Mouse (Mus musculus): ENCODE data around the gene Ckb. TPM values are rescaled to one million over a fixed set of nuclear protein-coding genes. Genes with fewer than 3 reads are reported as not detected.

The Ckb gene
- polyA plus RNA-seq, 1 experiment from 2014 or later: 607 TPM

- Histone ChIP-seq H3K4me3 (replicated peaks) (no peak overlapping the region), H3K27ac (peak overlapping the region; percentile 94), H3K4me2 (no peak overlapping the region), H3K27me3 (replicated peaks) (peaks cover 28% of the 10 kb centered on the region), H3K36me3 (no peaks in the 10 kb centered on the region), H3K9ac (no peak overlapping the region), H3K4me1 (peaks cover 47% of the 10 kb centered on the region), H3K9me3 (no peaks in the 10 kb centered on the region)
- 71% methylated on average over 6 of the region's 6 CpGs for WGBS
- ATAC-seq (ENCODE audit: insufficient read depth, low FRiP score, low read depth): no peak
Measured at GRCm38 (mm10) chr12:111675797-111676580, 3.9 kb upstream of the Ckb start.

GRCm38 (mm10) chr12:111674850-111675486, 2.8 kb upstream of the Ckb start:
- Histone ChIP-seq H3K4me1 (peaks cover 50% of the 10 kb centered on the region), H3K4me2 (no peak overlapping the region), H3K27me3 (replicated peaks) (peaks cover 28% of the 10 kb centered on the region), H3K36me3 (no peaks in the 10 kb centered on the region), H3K27ac (peak overlapping the region; percentile 3; the same call in 1 of the 2 replicates), H3K9ac (no peak overlapping the region), H3K9me3 (no peaks in the 10 kb centered on the region), H3K4me3 (replicated peaks) (no peak overlapping the region)
- ATAC-seq (ENCODE audit: insufficient read depth, low FRiP score, low read depth): no peak
- WGBS: 52% methylated on average over 2 of the region's 2 CpGs

- no peak for ATAC-seq (ENCODE audit: insufficient read depth, low FRiP score, low read depth)
- Histone ChIP-seq H3K27me3 (replicated peaks) (peaks cover 28% of the 10 kb centered on the region), H3K27ac (no peak overlapping the region), H3K4me3 (replicated peaks) (peak overlapping the region; percentile 61), H3K9ac (no peak overlapping the region), H3K4me2 (peak overlapping the region; percentile 96), H3K36me3 (no peaks in the 10 kb centered on the region), H3K9me3 (no peaks in the 10 kb centered on the region), H3K4me1 (peaks cover 53% of the 10 kb centered on the region)
- WGBS: 12% methylated on average over 12 of the region's 12 CpGs
Measured at GRCm38 (mm10) chr12:111672581-111672980, 443 bp upstream of the Ckb start.

- Histone ChIP-seq H3K9me3 (no peaks in the 10 kb centered on the region), H3K4me2 (peak overlapping the region; percentile 96), H3K27ac (peak overlapping the region; percentile 44; the same call in 1 of the 2 replicates), H3K36me3 (no peaks in the 10 kb centered on the region), H3K4me1 (peaks cover 44% of the 10 kb centered on the region), H3K9ac (peak overlapping the region; percentile 61), H3K27me3 (replicated peaks) (peaks cover 28% of the 10 kb centered on the region), H3K4me3 (replicated peaks) (peak overlapping the region; percentile 61)
- no peak for ATAC-seq (ENCODE audit: insufficient read depth, low FRiP score, low read depth)
- WGBS: under 1% methylated on average over 34 of the region's 34 CpGs
Measured at GRCm38 (mm10) chr12:111671431-111671902, 671 bp downstream of the Ckb start.

GRCm38 (mm10) chr12:111670976-111671375, 1.2 kb downstream of the Ckb start:
- H3K4me2 ChIP-seq: peak overlapping the region; percentile 96
- no peak for ATAC-seq (ENCODE audit: insufficient read depth, low FRiP score, low read depth)
- peak overlapping the region; percentile 61 for H3K4me3 ChIP-seq (replicated peaks)
- no peaks in the 10 kb centered on the region for H3K36me3 ChIP-seq
- H3K9ac ChIP-seq: peak overlapping the region; percentile 61; the same call in 1 of the 2 replicates
- H3K9me3 ChIP-seq: no peaks in the 10 kb centered on the region
- 0 out of 2 replicates have a peak overlapping the region, but pooled peaks have one; percentile 11 for H3K27ac ChIP-seq
- peaks cover 48% of the 10 kb centered on the region for H3K4me1 ChIP-seq
- 2% methylated on average over 34 of the region's 35 CpGs for WGBS
- H3K27me3 ChIP-seq (replicated peaks): peaks cover 28% of the 10 kb centered on the region

- H3K4me1 ChIP-seq: peaks cover 51% of the 10 kb centered on the region
- H3K36me3 ChIP-seq: no peaks in the 10 kb centered on the region
- no peaks in the 10 kb centered on the region for H3K9me3 ChIP-seq
- H3K9ac ChIP-seq: no peak overlapping the region
- 0 out of 2 replicates have a peak overlapping the region, but pooled peaks have one; percentile 48 for H3K27ac ChIP-seq
- H3K4me3 ChIP-seq (replicated peaks): peak overlapping the region; percentile 61
- peak overlapping the region; percentile 96 for H3K4me2 ChIP-seq
- ATAC-seq (ENCODE audit: insufficient read depth, low FRiP score, low read depth): no peak
- 14% methylated on average over 29 of the region's 29 CpGs for WGBS
- peaks cover 28% of the 10 kb centered on the region for H3K27me3 ChIP-seq (replicated peaks)
Measured at GRCm38 (mm10) chr12:111670371-111670971, 1.7 kb downstream of the Ckb start.

- Histone ChIP-seq H3K4me2 (peak overlapping the region; percentile 96), H3K36me3 (no peaks in the 10 kb centered on the region), H3K9me3 (no peaks in the 10 kb centered on the region), H3K4me3 (replicated peaks) (peak overlapping the region; percentile 61), H3K27me3 (replicated peaks) (peaks cover 28% of the 10 kb centered on the region), H3K4me1 (peaks cover 56% of the 10 kb centered on the region), H3K27ac (0 out of 2 replicates have a peak overlapping the region, but pooled peaks have one; percentile 48), H3K9ac (no peak overlapping the region)
- no peak for ATAC-seq (ENCODE audit: insufficient read depth, low FRiP score, low read depth)
- 65% methylated on average over 8 of the region's 8 CpGs for WGBS
Measured at GRCm38 (mm10) chr12:111669961-111670360, 2.2 kb downstream of the Ckb start.

- Histone ChIP-seq H3K4me3 (replicated peaks) (peak overlapping the region; percentile 61), H3K36me3 (no peaks in the 10 kb centered on the region), H3K4me1 (peaks cover 58% of the 10 kb centered on the region), H3K9me3 (no peaks in the 10 kb centered on the region), H3K9ac (no peak overlapping the region), H3K27ac (peak overlapping the region; percentile 89), H3K27me3 (replicated peaks) (peaks cover 28% of the 10 kb centered on the region), H3K4me2 (peak overlapping the region; percentile 96)
- ATAC-seq (ENCODE audit: insufficient read depth, low FRiP score, low read depth): no peak
- WGBS: 54% methylated on average over 23 of the region's 23 CpGs
Measured at GRCm38 (mm10) chr12:111669000-111669788, 2.9 kb downstream of the Ckb start.

GRCm38 (mm10) chr12:111668457-111668912, 3.7 kb downstream of the Ckb start:
- Histone ChIP-seq H3K4me2 (peak overlapping the region; percentile 96), H3K9me3 (no peaks in the 10 kb centered on the region), H3K27ac (peak overlapping the region; percentile 89), H3K9ac (no peak overlapping the region), H3K27me3 (replicated peaks) (peaks cover 22% of the 10 kb centered on the region), H3K4me1 (peaks cover 64% of the 10 kb centered on the region), H3K4me3 (replicated peaks) (peak overlapping the region; percentile 61; the same call in 1 of the 2 replicates), H3K36me3 (no peaks in the 10 kb centered on the region)
- 2% methylated on average over 8 of the region's 8 CpGs for WGBS
- peak; percentile 33 for ATAC-seq (ENCODE audit: insufficient read depth, low FRiP score, low read depth)

- Histone ChIP-seq H3K9me3 (no peaks in the 10 kb centered on the region), H3K27me3 (replicated peaks) (peaks cover 12% of the 10 kb centered on the region; the same call in 1 of the 2 replicates), H3K4me1 (peaks cover 61% of the 10 kb centered on the region), H3K36me3 (no peaks in the 10 kb centered on the region), H3K4me2 (no peak overlapping the region), H3K27ac (no peak overlapping the region), H3K9ac (no peak overlapping the region), H3K4me3 (replicated peaks) (no peak overlapping the region)
- WGBS: 92% methylated on average over 5 of the region's 5 CpGs
- ATAC-seq (ENCODE audit: insufficient read depth, low FRiP score, low read depth): no peak
Measured at GRCm38 (mm10) chr12:111667421-111667820, 4.7 kb downstream of the Ckb start.

- Histone ChIP-seq H3K27ac (no peak overlapping the region), H3K9me3 (no peaks in the 10 kb centered on the region), H3K4me3 (replicated peaks) (no peak overlapping the region), H3K4me2 (no peak overlapping the region), H3K4me1 (peaks cover 51% of the 10 kb centered on the region), H3K36me3 (peaks cover 5% of the 10 kb centered on the region; the same call in 1 of the 2 replicates), H3K27me3 (replicated peaks) (0 out of 2 replicates have a peak, but pooled peaks cover 4% of the 10 kb centered on the region), H3K9ac (no peak overlapping the region)
- 64% methylated on average over 13 of the region's 13 CpGs for WGBS
- ATAC-seq (ENCODE audit: insufficient read depth, low FRiP score, low read depth): no peak
Measured at GRCm38 (mm10) chr12:111666380-111666779, 5.8 kb downstream of the Ckb start.

All from stomach, embryonic 15.5 days (tissue).